Mouse (Mus musculus) thymus, adult 2 months (tissue): ENCODE data around the gene Immp2l. TPM values are rescaled to one million over a fixed set of nuclear protein-coding genes. Genes with fewer than 3 reads are reported as not detected.

Source experiments
- DNase-seq: peaks from one replicate; pipeline ENCODE4 v3.0.0; 2021
- H3K27ac ChIP-seq: fragments of 200-500 bp; 2 replicates; pipeline ENCODE4 v1.5.1; 2012; ENCODE audit warnings: low read length, control low read depth; ENCODE audit not compliant: control insufficient read depth, insufficient read depth
- H3K27me3 ChIP-seq: fragments of 200-500 bp; 2 replicates; pipeline ENCODE4 v1.6.1; 2012; ENCODE audit warnings: mild to moderate bottlenecking, low read length, moderate library complexity, mixed read lengths; ENCODE audit not compliant: control insufficient read depth, insufficient read depth
- H3K36me3 ChIP-seq: fragments of 200-500 bp; 2 replicates; pipeline ENCODE4 v1.6.1; 2012; ENCODE audit warnings: mild to moderate bottlenecking, low read length, moderate library complexity; ENCODE audit not compliant: control insufficient read depth, insufficient read depth
- H3K4me1 ChIP-seq: fragments of 200-500 bp; replicated peaks from 2 replicates; pipeline ENCODE4 v1.6.1; 2012; ENCODE audit warnings: low read length; ENCODE audit not compliant: control insufficient read depth, insufficient read depth
- H3K4me3 ChIP-seq: fragments of 200-500 bp; 2 replicates; pipeline ENCODE4 v1.5.1; 2012; ENCODE audit warnings: mild to moderate bottlenecking, low read length, control low read depth, moderate library complexity; ENCODE audit not compliant: control insufficient read depth, insufficient read depth
- CTCF ChIP-seq: fragments of 200-500 bp; IDR thresholded peaks from 2 replicates; pipeline ENCODE4 v1.5.1; 2012; ENCODE audit warnings: mild to moderate bottlenecking, control low read depth, low read length, moderate library complexity, borderline replicate concordance; ENCODE audit not compliant: control insufficient read depth, poor library complexity, insufficient read depth; ENCODE audit errors: extremely low read depth
- POLR2A ChIP-seq: fragments of 200-500 bp; IDR thresholded peaks from 2 replicates; pipeline ENCODE4 v1.6.1; 2012; ENCODE audit warnings: mild to moderate bottlenecking, low read length, control low read depth, moderate library complexity; ENCODE audit not compliant: control insufficient read depth, poor library complexity, insufficient read depth; ENCODE audit errors: extremely low read depth
- WGBS: fragments of 180-500 bp; shearing (Covaris S2); methylation state at CpG from one replicate; pipeline ENCODE4 v1.1.7; 2018; 5-methylcytosine and 5-hydroxymethylcytosine counted together
- polyA plus RNA-seq: library from polyadenylated mRNA; depleted of rRNA; stranded (reverse); fragments of >200 nt; gene quantifications from 2 replicates; pipeline ENCODE4 v1.2.3, GENCODE M21; 2012

The Immp2l gene
- polyA plus RNA-seq, 1 experiment = 6.3 TPM

- Histone ChIP-seq H3K27ac (no peak overlapping the region), H3K4me3 (peak overlapping the region; percentile 75), H3K4me1 (peaks cover 4% of the 10 kb centered on the region; the same call in 1 of the 2 replicates), H3K36me3 (no peaks in the 10 kb centered on the region), H3K27me3 (no peaks in the 10 kb centered on the region)
- 5% methylated on average over 9 of the region's 9 CpGs for WGBS
- TF ChIP-seq CTCF (no peak), POLR2A (no peak)
- DNase-seq = no peak
These were observed 622 bp downstream of the Immp2l start for GRCm38 (mm10) chr12:41024512-41024911.

GRCm38 (mm10) chr12:41027485-41027884 is 3.6 kb downstream of the Immp2l start:
- whole genome bisulfite sequencing = 79% methylated on average over 6 of the region's 6 CpGs
- H3K4me1 ChIP-seq = peaks cover 4% of the 10 kb centered on the region; the same call in 1 of the 2 replicates
- no peaks in the 10 kb centered on the region for H3K27me3 ChIP-seq
- no peak for DNase-seq
- no peaks in the 10 kb centered on the region for H3K36me3 ChIP-seq
- no peak overlapping the region for H3K4me3 ChIP-seq
- no peak overlapping the region for H3K27ac ChIP-seq
- TF ChIP-seq POLR2A (no peak), CTCF (no peak)

DNA sequence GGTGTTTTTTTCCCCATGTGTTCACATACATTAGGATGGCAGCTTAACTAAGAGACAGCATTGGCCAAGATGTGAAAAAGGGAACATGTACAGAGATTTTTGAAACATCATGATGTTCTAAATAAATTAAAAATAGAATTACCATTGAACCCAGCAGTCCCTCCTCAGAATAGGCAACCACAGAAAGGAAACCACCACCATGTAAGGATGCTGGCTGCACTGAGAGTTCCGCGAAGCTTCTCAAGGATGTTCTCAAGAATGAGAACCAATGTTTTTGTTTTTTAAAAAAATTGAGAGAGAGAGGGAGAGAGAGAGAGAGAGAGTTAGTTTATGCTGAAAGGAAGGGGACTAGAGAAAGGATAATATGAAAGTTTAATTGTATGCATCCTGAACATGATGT is 7.2 kb downstream of the Immp2l start:
- 16% methylated on average over 2 of the region's 2 CpGs for WGBS
- Histone ChIP-seq H3K4me1 (no peaks in the 10 kb centered on the region), H3K36me3 (no peaks in the 10 kb centered on the region), H3K27ac (no peak overlapping the region), H3K4me3 (no peak overlapping the region), H3K27me3 (no peaks in the 10 kb centered on the region)
- DNase-seq = no peak
- TF ChIP-seq CTCF (no peak), POLR2A (no peak)

DNA sequence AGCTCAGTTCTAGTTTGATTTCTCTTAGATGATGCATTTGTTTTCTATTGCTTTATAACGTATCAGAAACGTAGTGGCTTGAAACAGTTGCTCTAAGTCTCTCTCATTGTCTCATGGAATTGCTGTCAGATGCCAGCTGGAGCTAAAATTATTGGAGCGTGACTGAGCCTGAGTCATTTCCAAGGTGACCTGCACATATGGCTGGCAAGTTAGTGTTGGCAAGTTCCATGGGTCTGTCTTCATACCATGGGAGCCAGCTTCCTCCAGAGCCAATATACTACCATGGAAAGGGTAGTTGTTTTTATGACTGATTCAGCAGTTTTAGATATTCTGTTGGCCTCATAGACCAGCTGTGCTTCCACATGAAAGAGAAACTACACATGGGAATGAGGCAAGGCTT is 9.3 kb downstream of the Immp2l start:
- TF ChIP-seq POLR2A (no peak), CTCF (no peak)
- no peak for DNase-seq
- Histone ChIP-seq H3K36me3 (no peaks in the 10 kb centered on the region), H3K27me3 (no peaks in the 10 kb centered on the region), H3K27ac (no peak overlapping the region), H3K4me3 (no peak overlapping the region), H3K4me1 (no peaks in the 10 kb centered on the region)
- WGBS = 94% methylated on average over 3 of the region's 3 CpGs

DNA sequence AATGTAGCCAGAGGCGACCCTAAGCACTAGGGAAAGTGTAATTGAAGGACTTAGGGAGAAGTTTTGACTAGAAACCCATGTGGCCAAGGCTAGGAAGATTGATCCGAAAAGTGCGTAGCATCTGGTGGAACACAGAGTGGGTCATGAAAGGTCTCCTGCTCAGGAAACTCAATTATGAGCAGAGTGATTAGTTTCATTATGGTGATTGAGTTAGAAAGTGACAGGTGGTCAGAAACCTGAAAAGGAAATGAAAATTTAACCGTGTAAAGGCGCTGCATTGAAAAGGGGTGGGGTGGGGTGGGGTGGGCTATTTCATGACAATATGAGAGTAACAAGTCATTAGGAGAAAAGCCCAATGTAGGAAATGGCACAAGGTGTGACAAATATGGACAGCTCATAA is 15.9 kb downstream of the Immp2l start:
- TF ChIP-seq POLR2A (no peak), CTCF (no peak)

GRCm38 (mm10) chr12:41041737-41042136 is 17.8 kb downstream of the Immp2l start:
- no peak overlapping the region for H3K4me3 ChIP-seq
- WGBS = 39% methylated on average over 2 of the region's 2 CpGs
- no peak for DNase-seq

More for the DNA sequence above, 15.9 kb downstream of the Immp2l start:
- no peak for DNase-seq
- Histone ChIP-seq H3K4me1 (no peaks in the 10 kb centered on the region), H3K27ac (no peak overlapping the region), H3K27me3 (no peaks in the 10 kb centered on the region), H3K36me3 (no peaks in the 10 kb centered on the region), H3K4me3 (no peak overlapping the region)
- WGBS = 96% methylated on average over 5 of the region's 5 CpGs

DNA sequence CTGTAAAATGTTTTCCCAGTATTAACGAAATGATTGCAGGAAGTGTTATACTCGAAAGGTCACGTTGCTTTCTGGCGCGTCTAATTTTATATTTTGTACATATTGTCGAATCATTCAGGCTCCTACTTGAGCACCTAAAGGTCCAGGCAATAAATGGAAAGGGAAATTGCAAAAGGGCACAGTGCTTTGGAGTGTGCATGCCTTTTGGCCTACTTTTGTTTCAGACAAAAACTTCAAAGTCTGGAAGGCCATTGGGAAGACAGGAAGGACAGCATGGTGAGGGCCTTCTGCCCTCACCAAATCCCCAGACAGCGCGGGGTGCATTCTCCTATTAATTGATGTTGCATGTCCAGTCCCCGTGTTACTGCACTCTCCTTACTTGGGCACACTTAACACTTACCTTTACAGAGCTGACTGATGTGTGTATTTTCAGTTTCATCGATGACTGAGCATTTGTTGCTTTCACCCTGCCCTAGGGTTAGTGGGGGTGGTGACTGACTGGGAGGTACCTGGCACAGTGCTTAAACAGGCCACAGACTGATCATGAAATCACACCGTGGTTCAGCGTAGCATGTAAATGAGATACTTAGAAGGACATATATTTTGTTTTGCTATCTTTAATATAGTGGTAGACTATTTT is 20.7 kb downstream of the Immp2l start:
- no peaks in the 10 kb centered on the region for H3K4me1 ChIP-seq
- H3K27ac ChIP-seq = no peak overlapping the region
- H3K27me3 ChIP-seq = no peaks in the 10 kb centered on the region
- TF ChIP-seq POLR2A (no peak), CTCF (no peak)
- H3K36me3 ChIP-seq = no peaks in the 10 kb centered on the region
- DNase-seq = no peak
- WGBS = 80% methylated on average over 12 of the region's 12 CpGs
- no peak overlapping the region for H3K4me3 ChIP-seq

More at GRCm38 (mm10) chr12:41041737-41042136, 17.8 kb downstream of the Immp2l start:
- Histone ChIP-seq H3K4me1 (no peaks in the 10 kb centered on the region), H3K27ac (no peak overlapping the region), H3K27me3 (no peaks in the 10 kb centered on the region), H3K36me3 (no peaks in the 10 kb centered on the region)
- TF ChIP-seq POLR2A = no peak
- TF ChIP-seq CTCF = no peak
